Mouse (Mus musculus) embryonic facial prominence, embryonic 15.5 days (tissue): ENCODE data around the gene Tpm4. TPM values are rescaled to one million over a fixed set of nuclear protein-coding genes. Genes with fewer than 3 reads are reported as not detected.

ENCODE experiments used
- ATAC-seq: fragments of 200-750 bp; cut with Nextera tagmentation; 2 replicates; pipeline ENCODE4 v1.8.0; 2017; ENCODE audit warnings: low read depth, moderate TSS enrichment; ENCODE audit not compliant: insufficient number of reproducible peaks, low FRiP score, low TSS enrichment
- H3K27ac ChIP-seq: fragments of 300-500 bp; sonication (generic); replicated peaks from 2 replicates; pipeline ENCODE4 v1.5.1; 2015; ENCODE audit warnings: mild to moderate bottlenecking, inconsistent platforms
- H3K27me3 ChIP-seq: fragments of 300-500 bp; sonication (generic); 2 replicates; pipeline ENCODE4 v1.6.1; 2015; ENCODE audit warnings: inconsistent platforms
- H3K36me3 ChIP-seq: fragments of 300-500 bp; sonication (generic); 2 replicates; pipeline ENCODE4 v1.6.1; 2015; ENCODE audit warnings: mild to moderate bottlenecking, inconsistent platforms
- H3K4me1 ChIP-seq: fragments of 300-500 bp; sonication (generic); 2 replicates; pipeline ENCODE4 v1.6.1; 2015; ENCODE audit warnings: inconsistent platforms
- H3K4me2 ChIP-seq: fragments of 300-500 bp; sonication (generic); replicated peaks from 2 replicates; pipeline ENCODE4 v1.6.1; 2015; ENCODE audit warnings: mild to moderate bottlenecking, inconsistent platforms
- H3K4me3 ChIP-seq: fragments of 300-500 bp; sonication (generic); replicated peaks from 2 replicates; pipeline ENCODE4 v1.5.1; 2015; ENCODE audit warnings: mild to moderate bottlenecking, inconsistent platforms
- H3K9ac ChIP-seq: fragments of 300-500 bp; sonication (generic); 2 replicates; pipeline ENCODE4 v1.6.1; 2015; ENCODE audit warnings: inconsistent platforms
- H3K9me3 ChIP-seq: fragments of 300-500 bp; sonication (generic); replicated peaks from 2 replicates; pipeline ENCODE4 v1.6.1; 2016; ENCODE audit warnings: inconsistent platforms
- WGBS: fragments of 180-500 bp; shearing (Covaris S2); methylation state at CpG from one replicate; pipeline ENCODE4 v1.1.7; 2015; 5-methylcytosine and 5-hydroxymethylcytosine counted together
- polyA plus RNA-seq: library from polyadenylated mRNA; unstranded; fragments of >200 nt; fragmentation: Nextera tagmentation; extraction: Ambion mirVana; gene quantifications from 2 replicates; pipeline ENCODE4 v1.2.1, GENCODE M21; 2015

The Tpm4 gene
- polyA plus RNA-seq, 1 experiment from 2014 or later: 600 TPM

DNA sequence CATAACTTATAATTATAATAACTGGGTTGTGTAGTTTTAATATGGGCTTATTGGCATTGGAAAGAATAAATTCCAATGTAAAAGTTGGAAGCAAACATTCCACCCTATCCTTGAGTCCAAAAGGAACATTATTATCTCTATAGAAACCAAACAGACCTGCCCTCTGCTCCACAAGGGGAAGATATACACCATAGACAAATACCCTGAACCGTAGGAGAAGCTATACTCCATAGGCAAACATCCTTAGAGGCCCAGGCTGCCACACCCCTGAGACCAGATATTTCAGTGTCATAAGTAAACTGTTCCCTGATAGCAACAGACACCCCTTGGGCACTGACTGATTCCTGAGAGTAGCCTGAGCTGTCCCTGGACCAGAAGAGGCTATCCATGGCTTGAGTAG lies 6.9 kb upstream of the Tpm4 start:
- Histone ChIP-seq H3K4me1 (no peaks in the 10 kb centered on the region), H3K27me3 (no peaks in the 10 kb centered on the region), H3K9me3 (no peaks in the 10 kb centered on the region), H3K4me2 (no peak overlapping the region), H3K9ac (no peak overlapping the region), H3K36me3 (no peaks in the 10 kb centered on the region), H3K4me3 (no peak overlapping the region), H3K27ac (no peak overlapping the region)
- WGBS: 85% methylated on average over 1 of the region's 1 CpGs
- ATAC-seq: no peak

DNA sequence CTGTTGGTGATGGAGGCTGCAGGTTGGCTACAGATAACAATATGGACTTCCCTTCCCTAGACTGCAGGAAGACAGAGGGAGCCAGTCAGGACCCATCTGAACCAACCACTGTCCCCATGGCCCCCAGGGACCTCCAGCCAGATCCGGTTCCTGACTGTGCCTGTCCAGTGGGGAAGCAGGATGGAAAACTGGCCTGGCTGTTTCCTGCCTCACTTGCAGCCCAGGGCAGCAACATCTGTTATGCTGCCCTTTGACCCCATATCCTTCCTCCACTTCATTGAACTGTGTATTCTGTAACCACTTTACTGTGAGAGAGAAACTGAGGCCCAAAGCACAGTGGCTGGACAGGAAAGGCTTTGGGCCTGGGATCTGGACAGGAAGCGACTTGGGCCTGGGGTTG lies 3.5 kb upstream of the Tpm4 start:
- H3K27ac ChIP-seq: no peak overlapping the region
- no peaks in the 10 kb centered on the region for H3K36me3 ChIP-seq
- H3K4me2 ChIP-seq: no peak overlapping the region
- H3K27me3 ChIP-seq: no peaks in the 10 kb centered on the region
- no peaks in the 10 kb centered on the region for H3K9me3 ChIP-seq
- whole genome bisulfite sequencing: 52% methylated on average over 2 of the region's 2 CpGs
- ATAC-seq: no peak
- no peak overlapping the region for H3K9ac ChIP-seq
- H3K4me1 ChIP-seq: peaks cover 4% of the 10 kb centered on the region; the same call in 1 of the 2 replicates
- H3K4me3 ChIP-seq: no peak overlapping the region

DNA sequence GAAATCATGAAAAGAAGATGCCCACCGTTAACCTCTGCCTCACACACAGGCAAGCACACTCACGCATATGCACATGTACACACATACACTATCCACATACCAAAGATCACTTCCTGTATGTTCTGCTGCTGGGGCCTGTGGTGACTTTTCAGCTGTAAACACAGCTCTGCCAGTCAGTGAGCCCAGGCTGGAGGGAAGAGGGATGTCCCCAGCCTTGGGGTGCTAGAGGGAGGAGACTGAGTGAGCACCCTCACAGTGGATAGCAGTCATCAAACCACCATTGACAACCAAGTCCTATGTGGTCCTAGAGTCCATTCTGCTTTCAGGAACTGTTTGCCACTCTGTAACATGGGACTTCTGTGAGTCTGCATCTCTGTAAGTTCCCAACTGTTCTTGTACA lies 2.9 kb upstream of the Tpm4 start:
- WGBS: 65% methylated on average over 2 of the region's 2 CpGs

DNA sequence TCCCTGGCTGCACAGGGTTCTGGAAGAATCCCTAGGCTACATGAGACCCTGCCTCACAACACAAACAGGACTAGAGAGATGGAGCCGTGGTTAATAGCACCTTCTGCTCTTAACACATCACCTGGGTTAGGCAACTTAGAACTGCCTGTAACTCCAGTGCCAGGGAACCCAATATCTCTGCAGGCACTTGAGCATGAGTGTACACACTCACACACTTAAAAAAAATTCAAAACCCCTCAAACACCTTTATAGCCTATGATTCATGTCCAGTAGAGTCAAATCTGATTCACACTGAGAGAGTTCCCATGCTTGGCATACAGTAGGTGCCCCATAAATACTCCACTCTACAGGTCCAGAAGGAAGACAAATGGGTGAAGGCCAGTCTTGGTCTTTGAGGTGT lies 2.4 kb upstream of the Tpm4 start:
- WGBS: 74% methylated on average over 1 of the region's 1 CpGs

More for the DNA sequence above, 2.9 kb upstream of the Tpm4 start:
- Histone ChIP-seq H3K4me1 (peaks cover 7% of the 10 kb centered on the region), H3K27me3 (no peaks in the 10 kb centered on the region), H3K4me2 (no peak overlapping the region), H3K9ac (no peak overlapping the region), H3K9me3 (no peaks in the 10 kb centered on the region), H3K27ac (no peak overlapping the region), H3K4me3 (no peak overlapping the region), H3K36me3 (no peaks in the 10 kb centered on the region)
- no peak for ATAC-seq

DNA sequence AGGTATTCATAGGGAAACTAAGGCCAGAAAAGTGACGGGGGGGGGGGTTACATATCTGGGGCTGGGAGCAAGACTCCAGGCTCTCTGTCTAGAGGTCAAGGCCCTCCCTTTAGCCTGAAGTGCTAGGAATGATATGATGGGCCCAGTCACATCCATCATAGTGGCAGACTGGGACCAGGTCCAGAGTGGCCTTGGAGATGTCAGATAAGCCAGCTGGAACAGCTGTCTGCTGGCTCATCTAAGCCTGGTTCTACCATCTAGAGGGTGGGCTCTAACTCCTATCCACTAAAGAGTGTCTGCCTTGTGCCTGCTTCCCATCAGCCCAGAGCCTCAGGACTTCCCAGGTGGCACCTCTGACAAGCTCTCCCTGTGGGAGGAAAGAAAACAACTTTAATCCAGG lies 1.9 kb upstream of the Tpm4 start:
- H3K36me3 ChIP-seq: no peaks in the 10 kb centered on the region
- H3K9me3 ChIP-seq: no peaks in the 10 kb centered on the region
- H3K4me1 ChIP-seq: peaks cover 17% of the 10 kb centered on the region
- no peak overlapping the region for H3K9ac ChIP-seq
- H3K4me3 ChIP-seq: no peak overlapping the region
- H3K27ac ChIP-seq: no peak overlapping the region; the same call in 1 of the 2 replicates
- WGBS: 68% methylated on average over 1 of the region's 1 CpGs
- no peak for ATAC-seq
- H3K27me3 ChIP-seq: no peaks in the 10 kb centered on the region
- no peak overlapping the region for H3K4me2 ChIP-seq

More for the DNA sequence above, 2.4 kb upstream of the Tpm4 start:
- Histone ChIP-seq H3K27ac (no peak overlapping the region), H3K36me3 (no peaks in the 10 kb centered on the region), H3K9ac (no peak overlapping the region), H3K4me1 (peaks cover 12% of the 10 kb centered on the region), H3K4me2 (no peak overlapping the region), H3K27me3 (no peaks in the 10 kb centered on the region), H3K9me3 (no peaks in the 10 kb centered on the region), H3K4me3 (no peak overlapping the region)
- ATAC-seq: no peak

DNA sequence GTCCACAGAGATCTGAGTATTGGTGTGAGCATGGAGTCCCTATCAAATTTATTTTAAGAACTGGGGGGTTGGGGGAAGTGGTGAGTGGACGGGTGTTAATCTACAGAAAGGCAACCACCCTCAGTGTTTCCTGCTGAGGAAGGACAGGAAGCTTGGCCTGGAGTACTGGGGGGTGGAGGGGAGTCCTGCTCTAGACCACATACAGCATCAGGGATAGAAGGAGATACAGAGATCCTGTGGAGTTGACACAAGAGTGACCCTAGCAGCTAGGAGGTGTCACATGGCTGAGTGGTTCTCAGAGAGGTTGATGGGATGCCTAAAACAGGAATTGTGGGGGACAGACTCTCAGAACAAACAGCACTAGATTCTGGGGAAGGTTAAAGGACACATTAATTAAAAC lies 1.3 kb upstream of the Tpm4 start:
- Histone ChIP-seq H3K4me3 (no peak overlapping the region), H3K9ac (no peak overlapping the region), H3K4me2 (no peak overlapping the region), H3K4me1 (peaks cover 21% of the 10 kb centered on the region), H3K27ac (no peak overlapping the region), H3K36me3 (peaks cover 3% of the 10 kb centered on the region), H3K27me3 (no peaks in the 10 kb centered on the region), H3K9me3 (no peaks in the 10 kb centered on the region)
- ATAC-seq: no peak
- 58% methylated on average over 1 of the region's 1 CpGs for WGBS

DNA sequence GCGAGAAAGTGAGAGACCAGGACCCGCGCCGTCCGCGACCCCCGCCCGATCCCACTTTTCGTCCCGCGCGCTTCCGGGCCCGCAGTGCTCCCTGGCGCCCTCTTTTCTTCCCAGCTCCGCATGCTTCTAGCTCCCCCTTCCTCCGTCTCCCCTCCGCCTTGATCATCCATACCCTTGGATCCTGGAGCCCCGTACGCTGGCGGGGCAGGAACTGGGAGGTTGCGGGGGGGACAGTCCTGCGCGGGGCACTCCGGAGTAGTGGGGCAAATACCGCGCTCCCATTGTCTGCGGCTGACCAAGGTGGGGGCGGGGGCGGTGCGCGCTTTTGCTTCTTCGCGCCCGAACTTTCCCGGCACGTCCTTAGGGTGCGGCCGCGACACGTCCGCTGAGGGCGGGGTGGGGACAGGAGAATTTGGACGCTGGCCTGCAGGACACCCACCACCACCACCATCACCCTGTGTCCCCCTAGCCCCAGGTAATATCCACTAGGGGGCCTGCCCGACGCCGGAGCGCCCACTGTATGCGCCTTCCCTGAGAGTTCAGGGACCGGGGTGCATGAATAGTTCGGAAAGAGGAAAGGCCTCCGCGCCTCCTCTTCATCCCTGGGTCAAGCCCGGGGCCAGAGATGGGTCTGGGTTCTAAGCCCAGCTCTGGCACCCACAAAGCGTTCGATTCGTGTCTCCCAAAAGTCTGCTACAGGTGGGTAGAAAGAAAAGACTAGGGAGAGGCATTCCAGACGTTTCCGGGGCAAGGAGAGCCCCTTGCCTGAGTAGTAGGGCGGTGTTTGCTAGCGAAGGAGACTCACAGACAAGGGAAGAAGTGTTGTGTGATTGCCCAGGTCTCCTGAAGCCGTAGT lies 899 bp downstream of the Tpm4 start:
- ATAC-seq: peak; percentile 67
- Histone ChIP-seq H3K27ac (peak overlapping the region; percentile 99), H3K9ac (peak overlapping the region; percentile 95), H3K4me3 (peak overlapping the region; percentile 89), H3K4me1 (peaks cover 21% of the 10 kb centered on the region), H3K4me2 (peak overlapping the region; percentile 66), H3K9me3 (no peaks in the 10 kb centered on the region), H3K27me3 (no peaks in the 10 kb centered on the region), H3K36me3 (peaks cover 24% of the 10 kb centered on the region)
- under 1% methylated on average over 62 of the region's 62 CpGs for WGBS

DNA sequence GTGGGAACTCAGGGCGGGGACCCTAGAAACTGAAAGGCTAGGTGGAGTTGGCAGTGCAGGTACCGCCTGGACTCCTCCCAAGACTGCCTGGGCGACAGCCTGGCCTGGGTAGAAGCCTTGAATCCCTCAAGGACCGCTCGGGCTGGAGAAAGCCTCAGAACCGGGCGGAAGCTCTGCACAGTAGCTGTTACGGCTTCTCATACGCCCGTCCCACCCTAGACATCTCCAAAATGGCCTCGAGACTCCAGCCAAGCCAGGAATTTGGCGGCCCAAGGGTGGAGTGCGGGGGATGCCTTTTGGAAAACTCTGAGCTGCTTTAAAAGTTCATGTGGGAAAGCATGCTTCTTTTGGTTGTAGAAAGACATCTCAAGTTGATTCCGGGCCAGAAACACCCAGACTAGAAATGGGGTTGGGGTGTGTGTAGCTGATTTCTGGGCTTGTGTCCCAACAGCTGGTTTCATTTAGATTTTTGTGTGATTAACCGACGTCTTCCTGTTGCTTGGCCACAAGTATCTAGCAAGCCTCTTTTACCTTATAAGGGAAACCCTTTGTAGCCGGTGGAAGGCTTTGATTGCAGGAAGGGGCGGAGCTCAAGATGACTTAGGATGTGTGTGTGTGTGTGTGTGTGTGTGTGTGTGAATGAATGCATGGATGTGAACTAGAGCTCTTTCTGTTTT lies 1.7 kb downstream of the Tpm4 start:
- Histone ChIP-seq H3K4me2 (peak overlapping the region; percentile 66), H3K27ac (peak overlapping the region; percentile 99), H3K4me3 (peak overlapping the region; percentile 89), H3K9ac (peak overlapping the region; percentile 95), H3K36me3 (peaks cover 30% of the 10 kb centered on the region), H3K27me3 (no peaks in the 10 kb centered on the region), H3K4me1 (peaks cover 21% of the 10 kb centered on the region), H3K9me3 (no peaks in the 10 kb centered on the region)
- ATAC-seq: peak; percentile 76
- under 1% methylated on average over 18 of the region's 18 CpGs for WGBS

DNA sequence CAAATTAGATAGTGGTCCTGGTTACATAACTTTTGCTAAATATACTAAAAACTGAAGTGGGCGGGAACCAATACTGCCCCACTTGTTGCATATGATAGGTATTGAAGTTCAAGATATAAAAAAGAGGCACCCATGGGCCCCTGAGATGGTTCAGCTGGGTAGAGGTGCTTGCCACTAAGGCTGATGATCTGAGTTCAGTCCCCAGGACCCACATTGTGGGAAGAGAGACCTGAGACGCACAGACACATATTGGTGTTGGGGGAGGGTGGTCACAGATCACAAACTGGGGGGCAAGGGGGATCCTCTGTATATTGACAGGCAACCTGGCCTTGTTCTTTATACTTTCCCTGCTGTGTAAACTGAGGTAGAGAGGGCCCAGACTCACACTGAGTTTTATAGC lies 2.7 kb downstream of the Tpm4 start:
- H3K27me3 ChIP-seq: no peaks in the 10 kb centered on the region
- ATAC-seq: no peak
- H3K4me1 ChIP-seq: peaks cover 21% of the 10 kb centered on the region
- no peaks in the 10 kb centered on the region for H3K9me3 ChIP-seq
- peak overlapping the region; percentile 89; the same call in 1 of the 2 replicates for H3K4me3 ChIP-seq
- H3K27ac ChIP-seq: peak overlapping the region; percentile 99
- WGBS: 78% methylated on average over 2 of the region's 2 CpGs
- peaks cover 40% of the 10 kb centered on the region for H3K36me3 ChIP-seq
- peak overlapping the region; percentile 66 for H3K4me2 ChIP-seq
- no peak overlapping the region for H3K9ac ChIP-seq

DNA sequence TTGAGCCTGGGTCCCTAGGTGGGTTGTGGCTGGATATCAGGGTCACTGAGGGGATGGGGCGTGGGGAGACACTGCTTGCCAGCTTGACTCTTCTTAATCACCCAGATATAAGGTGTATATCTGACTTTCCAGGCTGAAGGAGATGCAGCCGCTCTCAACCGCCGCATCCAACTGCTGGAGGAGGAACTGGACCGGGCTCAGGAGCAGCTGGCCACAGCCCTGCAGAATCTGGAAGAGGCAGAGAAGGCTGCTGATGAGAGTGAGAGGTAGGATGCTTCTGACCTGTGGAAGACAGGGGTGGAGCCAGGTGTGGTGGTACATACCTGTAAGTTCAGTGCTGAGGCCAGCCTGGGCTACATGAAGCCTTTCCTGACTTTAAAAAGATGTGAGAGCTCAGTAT lies 3.7 kb downstream of the Tpm4 start:
- Histone ChIP-seq H3K27ac (no peak overlapping the region), H3K4me1 (peaks cover 21% of the 10 kb centered on the region), H3K9ac (no peak overlapping the region), H3K4me3 (no peak overlapping the region), H3K9me3 (no peaks in the 10 kb centered on the region), H3K27me3 (no peaks in the 10 kb centered on the region), H3K36me3 (peaks cover 50% of the 10 kb centered on the region), H3K4me2 (no peak overlapping the region)
- ATAC-seq: no peak
- WGBS: 96% methylated on average over 5 of the region's 5 CpGs

DNA sequence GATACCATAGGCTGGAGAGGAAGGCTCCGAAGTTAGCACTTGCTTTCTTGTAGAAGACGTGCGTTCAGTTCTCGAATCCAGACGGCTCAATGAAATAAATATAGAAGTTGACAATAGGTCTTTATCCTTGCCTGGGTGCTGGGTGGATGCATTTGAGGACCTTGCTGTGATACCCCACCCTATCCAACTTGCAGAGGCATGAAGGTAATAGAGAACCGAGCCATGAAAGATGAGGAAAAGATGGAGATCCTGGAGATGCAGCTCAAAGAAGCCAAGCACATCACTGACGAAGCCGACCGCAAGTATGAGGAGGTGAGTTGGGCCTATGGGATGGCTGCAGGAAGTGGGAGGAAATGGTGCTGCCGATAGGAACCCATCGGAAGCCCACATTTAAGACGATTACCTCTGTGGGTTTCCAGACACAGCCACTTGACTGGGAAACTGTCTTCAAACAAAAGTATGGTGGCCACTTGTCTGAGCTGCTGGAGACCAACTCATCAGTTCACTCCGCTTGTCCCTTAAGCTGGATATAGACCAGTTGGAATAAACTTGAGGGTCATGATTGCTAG lies 8.6 kb downstream of the Tpm4 start:
- ATAC-seq: no peak
- Histone ChIP-seq H3K36me3 (peaks cover 97% of the 10 kb centered on the region), H3K4me2 (no peak overlapping the region), H3K9ac (no peak overlapping the region), H3K9me3 (no peaks in the 10 kb centered on the region), H3K4me1 (no peaks in the 10 kb centered on the region), H3K4me3 (no peak overlapping the region), H3K27ac (no peak overlapping the region), H3K27me3 (no peaks in the 10 kb centered on the region)
- WGBS: 89% methylated on average over 13 of the region's 13 CpGs
